Mouse (Mus musculus) forebrain, postnatal 0 days (tissue): ENCODE results near the gene Itgal. TPM values are rescaled to one million over a fixed set of nuclear protein-coding genes. Genes with fewer than 3 reads are reported as not detected.
"Not testable (repeated sequence)": the region's sequence is repeated elsewhere in the genome, so short reads cannot be mapped to it uniquely, and the experiment has no call there.

Source experiments
- ATAC-seq: fragments of 200-750 bp; cut with Nextera tagmentation; 2 replicates; pipeline ENCODE4 v1.8.0; 2017; ENCODE audit warnings: mild to moderate bottlenecking, moderate library complexity
- DNase-seq: peaks from one replicate; pipeline ENCODE4 v3.0.0-alpha.2; 2015
- H3K27ac ChIP-seq: fragments of 300-500 bp; sonication (generic); 2 replicates; pipeline ENCODE4 v1.5.1; 2014; ENCODE audit warnings: low read depth, mild to moderate bottlenecking, antibody characterized with exemption, low read length, moderate library complexity, mixed read lengths
- H3K27me3 ChIP-seq: fragments of 300-500 bp; sonication (generic); 2 replicates; pipeline ENCODE4 v1.6.1; 2014; ENCODE audit warnings: mild to moderate bottlenecking, low read length, mixed read lengths; ENCODE audit not compliant: insufficient read depth
- H3K36me3 ChIP-seq: fragments of 300-500 bp; sonication (generic); 2 replicates; pipeline ENCODE4 v1.6.1; 2014; ENCODE audit warnings: mild to moderate bottlenecking, moderate library complexity; ENCODE audit not compliant: insufficient read depth
- H3K4me1 ChIP-seq: fragments of 300-500 bp; sonication (generic); 2 replicates; pipeline ENCODE4 v1.6.1; 2014; ENCODE audit warnings: antibody characterized with exemption; ENCODE audit not compliant: insufficient read depth
- H3K4me2 ChIP-seq: fragments of 300-500 bp; sonication (generic); 2 replicates; pipeline ENCODE4 v1.6.1; 2014; ENCODE audit warnings: low read depth, mild to moderate bottlenecking, moderate library complexity
- H3K4me3 ChIP-seq: fragments of 300-500 bp; sonication (generic); 2 replicates; pipeline ENCODE4 v1.5.1; 2014; ENCODE audit warnings: low read depth, low read length, mixed read lengths
- H3K9ac ChIP-seq: fragments of 300-500 bp; sonication (generic); 2 replicates; pipeline ENCODE4 v1.6.1; 2014; ENCODE audit warnings: mild to moderate bottlenecking
- H3K9me3 ChIP-seq: fragments of 300-500 bp; sonication (generic); 2 replicates; pipeline ENCODE4 v1.6.1; 2016; ENCODE audit warnings: low read length
- CTCF ChIP-seq: sonication (generic); IDR thresholded peaks from 2 replicates; pipeline ENCODE4 v1.5.1; 2016; ENCODE audit warnings: antibody characterized with exemption, control low read depth, low read depth
- WGBS: fragments of 180-500 bp; shearing (Covaris S2); extraction: QIAGEN DNeasy Blood & Tissue Kit; methylation state at CpG from one replicate; pipeline ENCODE4 v1.1.7; 2014; 5-methylcytosine and 5-hydroxymethylcytosine counted together
- polyA plus RNA-seq: library from polyadenylated mRNA; unstranded; fragments of >200 nt; fragmentation: Nextera tagmentation; extraction: Ambion mirVana; gene quantifications from 2 replicates; pipeline ENCODE4 v1.2.1, GENCODE M21; 2015
- total RNA-seq: library from RNA; depleted of rRNA; stranded (reverse); fragments of >200 nt; gene quantifications from 2 replicates; pipeline ENCODE4 v1.2.3, GENCODE M21; 2014

The Itgal gene
- total and polyA plus RNA-seq, 2 experiments from 2014 or later: 0.56 to 0.76 TPM

DNA sequence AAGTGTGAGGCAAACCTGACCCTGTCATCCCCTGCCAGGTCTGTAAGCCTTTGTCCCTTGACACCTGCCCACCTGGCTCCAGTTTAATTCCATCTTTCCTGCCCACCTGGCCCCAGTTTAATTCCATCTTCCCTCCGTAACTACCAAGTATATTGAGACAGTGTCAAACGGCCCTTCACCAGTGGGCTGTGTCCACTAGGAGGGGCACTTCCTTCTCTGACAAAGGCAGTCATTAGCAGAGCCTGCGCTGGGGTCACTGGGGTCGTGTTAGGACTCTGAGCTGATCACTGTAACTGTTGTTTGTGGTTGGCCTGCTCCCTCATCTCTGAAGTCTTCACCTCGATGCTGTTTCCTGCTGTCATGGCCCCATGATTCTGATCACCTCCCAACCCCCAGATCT, 26.0 kb downstream of the Itgal start:
- TF ChIP-seq CTCF: peak; percentile 16; the same call in 1 of the 2 replicates
- no peak overlapping the region for H3K4me2 ChIP-seq
- no peak for DNase-seq
- no peaks in the 10 kb centered on the region for H3K36me3 ChIP-seq
- H3K9ac ChIP-seq: no peak overlapping the region
- H3K4me1 ChIP-seq: no peaks in the 10 kb centered on the region
- H3K27ac ChIP-seq: no peak overlapping the region
- H3K9me3 ChIP-seq: no peaks in the 10 kb centered on the region
- no peak overlapping the region for H3K4me3 ChIP-seq
- no peak for ATAC-seq
- H3K27me3 ChIP-seq: no peaks in the 10 kb centered on the region
- WGBS: 43% methylated on average over 5 of the region's 5 CpGs

DNA sequence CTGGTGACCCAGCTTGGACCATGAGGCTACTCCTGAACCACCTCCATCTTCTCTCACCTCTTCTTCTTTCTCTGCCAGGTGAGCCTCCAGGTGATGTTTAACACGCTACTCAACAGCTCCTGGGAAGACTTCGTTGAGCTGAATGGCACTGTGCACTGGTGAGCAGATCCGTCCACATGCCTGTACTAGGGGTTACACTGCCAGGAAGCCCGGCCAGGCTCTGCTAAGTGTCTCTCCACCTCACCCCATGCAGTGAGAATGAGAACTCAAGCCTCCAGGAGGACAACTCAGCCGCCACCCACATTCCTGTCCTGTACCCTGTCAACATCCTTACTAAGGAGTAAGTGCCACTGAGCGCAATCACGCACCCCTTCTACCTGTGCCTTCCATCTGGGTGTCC, 28.9 kb downstream of the Itgal start:
- ATAC-seq (no peak), DNase-seq (no peak)
- no peak for TF ChIP-seq CTCF
- no peaks in the 10 kb centered on the region for H3K36me3 ChIP-seq
- WGBS: 91% methylated on average over 7 of the region's 7 CpGs
- H3K4me2 ChIP-seq: no peak overlapping the region
- no peak overlapping the region for H3K4me3 ChIP-seq
- H3K27ac ChIP-seq: no peak overlapping the region
- H3K9me3 ChIP-seq: no peaks in the 10 kb centered on the region
- H3K4me1 ChIP-seq: no peaks in the 10 kb centered on the region
- H3K9ac ChIP-seq: no peak overlapping the region
- no peaks in the 10 kb centered on the region for H3K27me3 ChIP-seq

DNA sequence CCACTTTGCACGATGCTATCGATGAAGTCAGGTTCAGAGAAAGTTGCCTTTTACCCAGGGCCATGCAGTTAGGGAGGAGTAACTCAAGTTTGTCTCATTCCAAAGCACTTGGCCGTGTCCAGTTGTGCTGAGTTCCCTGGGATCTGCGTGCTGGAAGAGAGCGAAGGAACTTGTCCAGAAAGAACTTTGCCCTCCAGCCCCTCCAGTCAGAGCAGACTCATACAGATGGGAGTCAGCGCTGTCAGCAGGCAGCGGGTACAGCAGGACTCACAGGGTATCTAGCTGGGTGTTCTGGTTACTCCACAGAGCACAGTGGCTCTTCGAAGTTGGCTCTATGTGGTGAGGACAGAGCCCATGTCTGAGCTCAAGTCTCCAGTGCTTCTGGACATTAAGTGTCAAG, 29.5 kb downstream of the Itgal start:
- H3K4me1 ChIP-seq: no peaks in the 10 kb centered on the region
- no peak overlapping the region for H3K4me2 ChIP-seq
- no peak for DNase-seq
- no peak for TF ChIP-seq CTCF
- H3K9ac ChIP-seq: no peak overlapping the region
- no peaks in the 10 kb centered on the region for H3K36me3 ChIP-seq
- 88% methylated on average over 8 of the region's 8 CpGs for WGBS
- ATAC-seq: no peak
- no peaks in the 10 kb centered on the region for H3K27me3 ChIP-seq
- H3K27ac ChIP-seq: no peak overlapping the region
- no peaks in the 10 kb centered on the region for H3K9me3 ChIP-seq
- H3K4me3 ChIP-seq: no peak overlapping the region

GRCm38 (mm10) chr7:127326685-127327084, 30.6 kb downstream of the Itgal start:
- ATAC-seq: peak; percentile 88

GRCm38 (mm10) chr7:127333240-127333639, 37.2 kb downstream of the Itgal start:
- WGBS: 83% methylated on average over 6 of the region's 6 CpGs
- no peak for TF ChIP-seq CTCF
- H3K4me2 ChIP-seq: no peak overlapping the region
- no peak overlapping the region for H3K9ac ChIP-seq
- no peak for ATAC-seq
- no peak overlapping the region for H3K4me3 ChIP-seq
- H3K4me1 ChIP-seq: no peaks in the 10 kb centered on the region
- no peaks in the 10 kb centered on the region for H3K27me3 ChIP-seq
- no peaks in the 10 kb centered on the region for H3K9me3 ChIP-seq
- no peak overlapping the region for H3K27ac ChIP-seq
- DNase-seq: no peak
- no peaks in the 10 kb centered on the region for H3K36me3 ChIP-seq

More at GRCm38 (mm10) chr7:127326685-127327084, 30.6 kb downstream of the Itgal start:
- WGBS: 49% methylated on average over 2 of the region's 2 CpGs
- Histone ChIP-seq H3K9me3 (no peaks in the 10 kb centered on the region), H3K27ac (no peak overlapping the region), H3K9ac (no peak overlapping the region), H3K4me3 (no peak overlapping the region), H3K27me3 (no peaks in the 10 kb centered on the region), H3K36me3 (no peaks in the 10 kb centered on the region), H3K4me1 (no peaks in the 10 kb centered on the region), H3K4me2 (no peak overlapping the region)
- TF ChIP-seq CTCF: no peak
- peak; percentile 71 for DNase-seq

DNA sequence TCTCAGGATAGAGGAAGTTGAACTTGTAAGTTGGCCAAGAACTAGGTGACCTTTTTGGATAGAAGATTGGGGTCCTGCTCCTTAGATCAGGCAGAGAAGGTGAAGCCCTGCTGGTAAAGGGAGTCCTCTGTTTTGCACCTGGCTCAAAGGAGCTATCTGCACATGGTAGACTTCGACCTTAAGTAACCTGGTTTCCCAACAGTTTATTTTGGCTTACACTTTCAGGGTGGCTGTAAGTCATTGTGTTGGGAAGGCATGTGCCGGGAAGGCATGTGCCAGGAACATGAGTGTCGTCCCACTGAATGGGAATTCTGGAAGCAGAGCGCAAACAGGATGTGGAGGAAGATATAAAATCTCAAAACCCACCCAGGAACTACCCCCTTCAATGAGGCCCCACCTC, 39.5 kb downstream of the Itgal start:
- ATAC-seq (no peak), DNase-seq (no peak)
- Histone ChIP-seq H3K27me3 (no peaks in the 10 kb centered on the region), H3K9me3 (no peaks in the 10 kb centered on the region), H3K9ac (no peak overlapping the region), H3K4me3 (no peak overlapping the region), H3K4me1 (no peaks in the 10 kb centered on the region), H3K36me3 (no peaks in the 10 kb centered on the region), H3K27ac (no peak overlapping the region), H3K4me2 (no peak overlapping the region)
- no peak for TF ChIP-seq CTCF
- WGBS: 91% methylated on average over 4 of the region's 4 CpGs

DNA sequence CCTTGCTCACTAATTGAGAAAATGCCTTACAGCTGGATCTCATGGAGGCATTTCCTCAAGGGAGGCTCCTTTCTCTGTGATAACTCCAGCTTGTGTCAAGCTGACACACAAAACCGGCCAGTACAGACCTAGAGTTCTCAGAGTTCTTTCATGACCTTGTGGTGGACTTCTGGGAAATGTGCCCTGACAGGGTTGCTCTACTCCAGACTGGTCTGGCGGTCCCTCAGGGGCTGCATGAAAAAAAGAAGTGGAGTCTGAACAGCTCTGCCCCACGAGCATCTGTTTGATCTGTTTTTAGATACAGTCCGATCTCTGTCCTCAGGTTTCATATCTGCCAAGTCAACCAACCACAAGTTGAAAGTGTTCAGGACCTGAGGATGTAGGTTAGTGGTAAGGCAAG, 41.6 kb downstream of the Itgal start:
- Histone ChIP-seq H3K4me3 (no peak overlapping the region), H3K36me3 (peaks cover 6% of the 10 kb centered on the region; the same call in 1 of the 2 replicates), H3K4me1 (no peaks in the 10 kb centered on the region), H3K27me3 (no peaks in the 10 kb centered on the region), H3K9ac (no peak overlapping the region), H3K9me3 (no peaks in the 10 kb centered on the region), H3K27ac (no peak overlapping the region), H3K4me2 (no peak overlapping the region)
- TF ChIP-seq CTCF: no peak
- no peak for ATAC-seq
- no peak for DNase-seq
- 74% methylated on average over 4 of the region's 4 CpGs for WGBS

GRCm38 (mm10) chr7:127341356-127341755, 45.3 kb downstream of the Itgal start:
- no peak overlapping the region for H3K4me3 ChIP-seq
- no peak overlapping the region for H3K9ac ChIP-seq
- no peak for ATAC-seq
- TF ChIP-seq CTCF: no peak
- no peaks in the 10 kb centered on the region for H3K27me3 ChIP-seq
- WGBS: 97% methylated on average over 8 of the region's 8 CpGs
- no peak for DNase-seq
- no peaks in the 10 kb centered on the region for H3K9me3 ChIP-seq
- 0 out of 2 replicates have a peak, but pooled peaks cover 1% of the 10 kb centered on the region for H3K4me1 ChIP-seq
- H3K4me2 ChIP-seq: no peak overlapping the region
- H3K27ac ChIP-seq: no peak overlapping the region
- peaks cover 15% of the 10 kb centered on the region for H3K36me3 ChIP-seq

- not testable (repeated sequence) for H3K9me3 ChIP-seq, H3K9ac ChIP-seq, H3K4me1 ChIP-seq, ATAC-seq, DNase-seq, H3K4me3 ChIP-seq, H3K4me2 ChIP-seq, H3K27ac ChIP-seq, H3K27me3 ChIP-seq
- 94% methylated on average over 6 of the region's 6 CpGs for WGBS
- H3K36me3 ChIP-seq: peaks cover 15% of the 10 kb centered on the region
Observed at GRCm38 (mm10) chr7:127341861-127342260, 45.8 kb downstream of the Itgal start.
